Mouse (Mus musculus): Measurements from ENCODE around the gene Gpatch4.

DNA sequence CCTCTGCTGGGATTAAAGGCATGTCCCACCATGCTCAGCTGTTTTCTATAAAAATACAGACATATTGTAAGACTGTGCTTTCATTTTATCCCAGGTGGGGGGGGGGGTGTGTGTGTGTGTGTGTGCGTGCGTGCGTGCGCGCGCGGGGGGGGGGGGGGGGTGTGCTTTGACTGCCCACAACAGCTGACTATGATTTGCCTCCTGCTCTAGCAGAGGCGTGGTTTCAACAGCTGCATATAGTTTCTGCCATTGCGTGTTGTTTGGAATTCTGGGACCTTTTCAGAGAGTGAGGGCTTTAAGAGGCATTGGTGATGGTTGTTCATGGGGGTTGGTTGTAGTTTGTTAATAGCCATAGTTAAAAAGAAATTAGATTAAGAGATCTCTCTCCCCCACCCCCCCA, 42.6 kb downstream of the Gpatch4 start:
- TF ChIP-seq ZKSCAN1 (IDR thresholded peaks at IDR 0.05; ENCODE audit: borderline replicate concordance, low read depth, low read length), result no peak
- no peak for TF ChIP-seq POLR2A (IDR thresholded peaks at IDR 0.05; ENCODE audit: low read depth, low read length)
- no peak for TF ChIP-seq CTCF (conservative IDR thresholded peaks at IDR 0.05 in 1 of 2, IDR thresholded peaks at IDR 0.05 in 1 of 2; ENCODE audit: low read depth in 2 of 2, low read length in 2 of 2)
